Mouse (Mus musculus) liver, postnatal 0 days (tissue): Measurements from ENCODE around the gene Cir1. TPM values are rescaled to one million over a fixed set of nuclear protein-coding genes. Genes with fewer than 3 reads are reported as not detected.

ENCODE experiments used
- ATAC-seq: fragments of 200-750 bp; cut with Nextera tagmentation; 2 replicates; pipeline ENCODE4 v1.8.0; 2017; ENCODE audit warnings: mild to moderate bottlenecking, moderate library complexity
- DNase-seq: peaks from one replicate; pipeline ENCODE4 v3.0.0-alpha.2; 2016
- H3K27ac ChIP-seq: fragments of 300-500 bp; sonication (generic); 2 replicates; pipeline ENCODE4 v1.5.1; 2014; ENCODE audit warnings: antibody characterized with exemption, moderate library complexity, mild to moderate bottlenecking, low read depth
- H3K27me3 ChIP-seq: fragments of 300-500 bp; sonication (generic); 2 replicates; pipeline ENCODE4 v1.6.1; 2014; ENCODE audit warnings: low read length, control low read depth, mixed read lengths; ENCODE audit not compliant: insufficient read depth
- H3K36me3 ChIP-seq: fragments of 300-500 bp; sonication (generic); replicated peaks from 2 replicates; pipeline ENCODE4 v1.6.1; 2014; ENCODE audit warnings: mild to moderate bottlenecking, control low read depth, low read length, moderate library complexity, mixed read lengths; ENCODE audit not compliant: insufficient read depth
- H3K4me1 ChIP-seq: fragments of 300-500 bp; sonication (generic); 2 replicates; pipeline ENCODE4 v1.6.1; 2014; ENCODE audit warnings: antibody characterized with exemption, mild to moderate bottlenecking, control low read depth; ENCODE audit not compliant: insufficient read depth
- H3K4me2 ChIP-seq: fragments of 300-500 bp; sonication (generic); 2 replicates; pipeline ENCODE4 v1.6.1; 2014; ENCODE audit warnings: low read depth, mild to moderate bottlenecking, low read length, moderate library complexity, mixed read lengths
- H3K4me3 ChIP-seq: fragments of 300-500 bp; sonication (generic); 2 replicates; pipeline ENCODE4 v1.5.1; 2014; ENCODE audit warnings: low read depth, low read length
- H3K9ac ChIP-seq: fragments of 300-500 bp; sonication (generic); replicated peaks from 2 replicates; pipeline ENCODE4 v1.6.1; 2014; ENCODE audit warnings: mild to moderate bottlenecking, moderate library complexity
- H3K9me3 ChIP-seq: fragments of 300-500 bp; sonication (generic); 2 replicates; pipeline ENCODE4 v1.6.1; 2016; ENCODE audit warnings: mild to moderate bottlenecking, control low read depth, low read length, mixed read lengths
- CTCF ChIP-seq: sonication (generic); IDR thresholded peaks from 2 replicates; pipeline ENCODE4 v1.5.1; 2016; ENCODE audit warnings: antibody characterized with exemption, low read depth
- EP300 ChIP-seq: IDR thresholded peaks from 2 replicates; pipeline ENCODE4 v1.6.1; 2016; ENCODE audit warnings: antibody characterized with exemption, low read depth, mild to moderate bottlenecking
- WGBS: fragments of 180-500 bp; shearing (Covaris S2); extraction: QIAGEN DNeasy Blood & Tissue Kit; methylation state at CpG from one replicate; pipeline ENCODE4 v1.1.7; 2014; ENCODE audit not compliant: insufficient replicate concordance; 5-methylcytosine and 5-hydroxymethylcytosine counted together
- polyA plus RNA-seq: library from polyadenylated mRNA; unstranded; fragments of >200 nt; fragmentation: Nextera tagmentation; extraction: Ambion mirVana; gene quantifications from 2 replicates; pipeline ENCODE4 v1.2.1, GENCODE M21; 2015

Cir1 gene
- polyA plus RNA-seq, 1 experiment from 2014 or later = 18.4 TPM

DNA sequence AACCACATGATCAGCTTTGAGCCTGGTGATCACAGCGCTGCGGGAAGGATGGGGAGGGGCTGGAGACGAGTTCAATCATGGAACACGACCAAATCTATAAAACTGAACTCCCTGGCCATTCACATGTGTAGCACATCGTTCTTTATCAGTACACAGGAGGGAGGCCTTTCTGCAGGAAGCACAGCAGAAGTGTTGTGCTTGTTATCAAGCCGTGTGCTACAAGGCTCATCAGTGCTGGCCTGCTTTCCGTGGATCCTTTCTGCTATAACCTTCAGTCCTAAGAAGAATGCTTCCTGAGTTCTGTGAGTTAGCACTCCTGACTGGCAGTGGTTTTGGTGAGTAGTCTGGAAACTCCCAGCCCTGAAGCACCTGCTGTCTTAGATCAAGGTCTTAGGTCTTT lies 17.5 kb downstream of the Cir1 start:
- H3K9me3 ChIP-seq = no peaks in the 10 kb centered on the region
- peaks cover 49% of the 10 kb centered on the region for H3K36me3 ChIP-seq
- no peak overlapping the region for H3K9ac ChIP-seq
- WGBS = 62% methylated on average over 7 of the region's 7 CpGs
- H3K4me3 ChIP-seq = no peak overlapping the region
- no peak overlapping the region for H3K4me2 ChIP-seq
- no peak for DNase-seq
- ATAC-seq = no peak
- no peaks in the 10 kb centered on the region for H3K4me1 ChIP-seq
- H3K27me3 ChIP-seq = no peaks in the 10 kb centered on the region
- no peak overlapping the region for H3K27ac ChIP-seq
- TF ChIP-seq CTCF = no peak

DNA sequence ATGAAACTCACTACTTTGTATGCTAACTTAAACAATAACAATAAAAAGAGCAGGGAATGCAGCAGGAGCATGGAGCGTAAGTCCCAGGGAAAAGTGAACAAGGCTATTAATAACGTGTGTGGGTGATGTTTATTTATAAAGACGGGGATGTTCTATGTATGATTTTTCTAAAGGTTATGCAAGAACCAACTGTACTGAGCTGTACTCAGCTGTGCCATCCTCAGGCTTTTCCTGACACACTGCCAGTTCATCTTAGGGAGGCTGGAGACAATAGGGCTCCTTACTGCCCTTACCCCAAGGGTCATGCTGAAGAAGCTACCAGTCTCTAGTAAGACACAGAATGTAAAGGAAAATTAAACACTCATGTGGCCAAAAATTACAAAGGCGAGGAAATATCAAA lies 21.4 kb downstream of the Cir1 start:
- Histone ChIP-seq H3K9ac (no peak overlapping the region), H3K27ac (no peak overlapping the region), H3K4me1 (no peaks in the 10 kb centered on the region), H3K4me2 (no peak overlapping the region), H3K9me3 (no peaks in the 10 kb centered on the region), H3K4me3 (no peak overlapping the region), H3K27me3 (no peaks in the 10 kb centered on the region), H3K36me3 (peaks cover 54% of the 10 kb centered on the region)
- ATAC-seq = no peak
- no peak for DNase-seq
- 87% methylated on average over 4 of the region's 4 CpGs for WGBS
- no peak for TF ChIP-seq CTCF
- TF ChIP-seq EP300 = no peak

DNA sequence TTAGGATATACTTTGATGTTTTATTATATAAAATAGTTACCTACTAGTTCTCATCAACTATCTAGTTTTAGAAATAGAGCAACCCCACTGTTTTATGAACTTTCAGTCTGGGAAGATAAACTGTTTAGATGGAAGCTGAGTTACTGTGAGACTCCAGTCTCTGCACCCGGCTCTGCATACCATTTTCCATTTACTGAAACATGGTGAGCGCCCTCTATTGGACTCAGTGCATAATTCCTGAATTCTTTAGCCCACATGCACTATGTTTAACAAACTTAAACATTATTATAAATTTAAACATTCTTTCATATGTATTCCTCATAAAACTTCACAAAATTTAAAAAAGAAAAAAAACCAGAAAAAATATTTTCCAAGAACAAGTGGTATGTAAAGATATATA lies 26.9 kb downstream of the Cir1 start:
- no peak for DNase-seq
- Histone ChIP-seq H3K36me3 (peaks cover 30% of the 10 kb centered on the region), H3K4me2 (no peak overlapping the region), H3K4me1 (peaks cover 4% of the 10 kb centered on the region), H3K9me3 (no peaks in the 10 kb centered on the region), H3K9ac (no peak overlapping the region), H3K27ac (no peak overlapping the region), H3K27me3 (peaks cover 16% of the 10 kb centered on the region), H3K4me3 (no peak overlapping the region)
- TF ChIP-seq CTCF (peak; percentile 62), EP300 (no peak)
- ATAC-seq = no peak
- WGBS = 15% methylated on average over 2 of the region's 2 CpGs

DNA sequence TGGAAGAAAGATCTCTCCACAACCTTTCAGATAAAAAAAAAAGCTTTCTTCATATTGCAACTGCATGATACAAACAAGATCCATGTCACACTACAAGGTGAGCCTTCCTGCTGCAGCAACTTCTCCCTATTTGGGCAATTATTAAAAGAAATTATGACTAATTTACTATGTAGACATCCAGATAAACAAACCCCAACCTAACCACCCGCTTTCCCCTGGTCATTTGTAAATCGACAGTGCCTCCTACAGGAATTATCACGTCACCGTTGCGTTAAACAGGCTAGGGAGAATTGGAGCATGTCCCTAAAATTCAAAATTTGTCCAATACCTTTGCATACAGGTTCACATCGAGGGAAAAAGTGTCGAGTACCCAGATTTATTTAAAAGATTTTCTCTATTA lies 30.8 kb downstream of the Cir1 start:
- H3K4me1 ChIP-seq = peaks cover 18% of the 10 kb centered on the region
- ATAC-seq = no peak
- peaks cover 4% of the 10 kb centered on the region; the same call in 1 of the 2 replicates for H3K36me3 ChIP-seq
- peak overlapping the region; percentile 19; the same call in 1 of the 2 replicates for H3K4me3 ChIP-seq
- H3K4me2 ChIP-seq = peak overlapping the region; percentile 49; the same call in 1 of the 2 replicates
- no peaks in the 10 kb centered on the region for H3K9me3 ChIP-seq
- WGBS = 18% methylated on average over 7 of the region's 7 CpGs
- peaks cover 56% of the 10 kb centered on the region for H3K27me3 ChIP-seq
- no peak overlapping the region for H3K9ac ChIP-seq
- DNase-seq = no peak
- no peak for TF ChIP-seq EP300
- peak; percentile 61 for TF ChIP-seq CTCF
- H3K27ac ChIP-seq = no peak overlapping the region

DNA sequence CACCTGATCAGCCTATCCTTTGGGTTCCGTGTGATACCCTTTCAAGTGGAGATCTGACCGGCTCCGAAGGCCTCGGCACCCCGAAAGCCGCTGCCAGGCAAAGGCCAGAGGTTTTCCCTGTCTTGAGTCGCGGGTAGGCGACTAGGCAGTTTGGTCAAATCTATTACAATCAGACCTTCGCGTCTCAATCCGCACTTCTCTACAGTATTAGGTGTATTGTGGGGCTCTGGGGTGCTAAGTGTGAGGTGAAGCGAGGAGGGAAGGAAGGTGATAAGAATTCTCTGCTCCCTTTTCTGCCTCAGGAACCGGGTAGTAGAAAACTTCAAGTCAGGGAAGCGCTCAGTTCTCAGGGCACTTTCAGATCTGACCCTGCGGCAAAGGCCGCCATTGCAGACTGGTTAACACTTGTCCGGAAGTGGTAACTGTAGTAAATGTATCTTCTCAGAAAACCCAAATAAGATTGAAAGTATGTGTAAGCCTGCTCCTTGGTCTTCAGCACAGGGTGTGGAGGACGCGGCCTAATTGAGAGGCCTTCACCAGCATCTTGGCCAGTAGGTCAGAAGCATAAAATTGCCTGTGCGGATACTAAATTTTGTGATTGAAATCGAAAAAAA lies 31.3 kb downstream of the Cir1 start:
- H3K27me3 ChIP-seq = peaks cover 61% of the 10 kb centered on the region
- peaks cover 18% of the 10 kb centered on the region for H3K4me1 ChIP-seq
- no peak overlapping the region for H3K27ac ChIP-seq
- TF ChIP-seq EP300 (no peak), CTCF (no peak)
- H3K9me3 ChIP-seq = no peaks in the 10 kb centered on the region
- peak overlapping the region; percentile 19 for H3K4me3 ChIP-seq
- WGBS = 14% methylated on average over 22 of the region's 22 CpGs
- no peak for ATAC-seq
- peak overlapping the region; percentile 49 for H3K4me2 ChIP-seq
- no peak overlapping the region for H3K9ac ChIP-seq
- DNase-seq = no peak
- H3K36me3 ChIP-seq = peaks cover 4% of the 10 kb centered on the region; the same call in 1 of the 2 replicates

DNA sequence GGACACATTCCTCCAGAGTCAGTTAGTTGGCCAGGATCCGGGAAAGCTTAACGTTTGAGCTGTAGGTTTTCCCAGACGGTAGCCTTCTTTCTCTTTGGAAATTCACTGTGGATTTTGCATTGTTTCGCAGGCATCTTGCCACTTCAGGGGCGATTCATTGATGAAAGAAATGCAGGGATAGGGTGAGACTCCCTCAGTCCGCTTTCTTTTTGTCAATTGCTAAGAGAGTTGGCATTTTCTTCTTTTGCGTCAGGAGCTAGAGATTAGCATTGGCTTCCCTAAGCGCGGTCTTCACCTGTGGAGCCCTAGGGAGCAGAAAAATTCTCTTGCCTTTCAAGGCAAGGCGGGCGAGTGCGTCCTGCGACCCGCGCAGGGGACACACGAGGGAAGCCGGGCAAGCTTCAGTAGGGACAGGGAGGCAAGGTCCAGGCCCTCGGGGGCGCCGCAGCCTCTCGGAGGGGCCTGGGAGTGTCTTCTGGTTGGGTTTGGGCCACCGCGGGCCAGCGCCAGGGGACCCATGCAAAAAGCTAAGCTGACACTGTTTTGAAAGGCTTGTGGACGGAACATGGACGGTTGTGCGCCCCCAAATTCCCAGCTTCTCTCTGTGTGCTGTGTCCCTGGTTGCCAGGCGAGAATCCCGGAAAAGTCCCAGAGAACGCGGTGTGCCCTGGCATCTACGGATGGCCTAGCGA lies 32.0 kb downstream of the Cir1 start:
- DNase-seq (peak; percentile 27), ATAC-seq (no peak)
- 3% methylated on average over 33 of the region's 33 CpGs for WGBS
- no peak overlapping the region for H3K27ac ChIP-seq
- H3K4me3 ChIP-seq = peak overlapping the region; percentile 19
- H3K9me3 ChIP-seq = no peaks in the 10 kb centered on the region
- H3K9ac ChIP-seq = no peak overlapping the region
- H3K4me1 ChIP-seq = peaks cover 18% of the 10 kb centered on the region
- TF ChIP-seq CTCF (no peak), EP300 (no peak)
- peak overlapping the region; percentile 49 for H3K4me2 ChIP-seq
- peaks cover 68% of the 10 kb centered on the region for H3K27me3 ChIP-seq
- peaks cover 4% of the 10 kb centered on the region; the same call in 1 of the 2 replicates for H3K36me3 ChIP-seq
